Mouse (Mus musculus): ENCODE measurements at regions not wholly inside any gene's neighbourhood (a gene's known extent, or its start where the extent isn't known, plus 50 kb on each side); places are given as distances from the start of the nearest gene placed in this dataset.
A peak's percentile ranks its signal among the peaks of the same experiment; 100 is the strongest.

DNA sequence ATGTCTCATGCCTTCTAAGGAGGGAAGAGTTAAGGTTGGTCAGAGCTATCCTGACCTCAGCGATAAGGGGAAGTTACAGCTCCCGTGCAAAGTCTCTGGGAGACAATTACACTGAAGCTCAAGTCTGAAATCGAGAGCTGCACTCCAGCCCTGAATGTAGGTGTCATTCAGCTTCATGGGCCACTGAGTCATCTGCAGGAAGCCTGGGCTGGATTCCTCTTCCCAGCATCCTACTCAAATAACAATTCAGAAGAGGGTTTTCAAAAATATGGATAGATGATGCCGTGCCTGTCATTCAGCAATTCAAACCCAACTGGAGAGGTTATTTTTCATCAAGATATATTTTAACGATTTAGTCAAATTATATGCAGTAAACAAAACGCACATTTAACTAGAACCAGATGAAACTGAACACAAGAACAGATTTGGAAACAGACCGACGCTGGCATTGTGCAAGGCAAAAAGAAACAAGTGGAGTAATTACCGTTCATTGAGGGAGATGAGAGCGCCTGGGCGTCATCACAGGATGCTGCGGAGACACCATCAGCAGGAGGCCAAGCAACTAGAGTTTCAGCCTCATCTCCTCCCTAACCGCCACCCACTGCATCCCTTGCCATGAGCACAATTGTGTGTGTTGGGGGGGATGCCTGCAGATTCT is 57.8 kb upstream of the Cfap46 start:
- DNase-seq (ENCODE audit: low read depth) = no peak

DNA sequence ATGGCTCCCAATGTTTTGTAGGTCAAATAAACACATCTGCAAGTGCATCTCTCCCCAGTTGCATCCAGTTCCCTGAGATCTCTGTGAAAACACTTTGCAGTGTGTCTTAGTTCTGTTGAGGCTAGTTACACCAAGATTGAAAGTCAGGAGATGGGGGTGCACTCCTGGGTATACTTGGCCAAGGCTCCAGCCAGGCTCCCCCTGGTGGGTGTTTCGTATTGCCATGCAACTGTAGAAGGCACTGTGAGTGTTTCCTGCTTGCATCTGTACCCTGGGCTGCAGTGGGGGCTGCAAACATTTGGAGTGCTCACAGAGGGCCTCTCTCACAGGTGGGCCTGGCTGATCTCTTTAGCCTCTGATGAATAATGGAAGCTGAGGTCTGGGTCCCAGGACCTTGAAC is 63.2 kb upstream of the Cfap46 start:
- DNase-seq (ENCODE audit: low read depth) = peak; percentile 26

GRCm38 (mm10) chr7:139747290-139748067 is 63.9 kb upstream of the Cfap46 start:
- no peak for DNase-seq (ENCODE audit: low read depth)

- no peak for DNase-seq (ENCODE audit: low read depth)
These were observed 71.4 kb upstream of the Cfap46 start for GRCm38 (mm10) chr7:139755004-139755403.

DNA sequence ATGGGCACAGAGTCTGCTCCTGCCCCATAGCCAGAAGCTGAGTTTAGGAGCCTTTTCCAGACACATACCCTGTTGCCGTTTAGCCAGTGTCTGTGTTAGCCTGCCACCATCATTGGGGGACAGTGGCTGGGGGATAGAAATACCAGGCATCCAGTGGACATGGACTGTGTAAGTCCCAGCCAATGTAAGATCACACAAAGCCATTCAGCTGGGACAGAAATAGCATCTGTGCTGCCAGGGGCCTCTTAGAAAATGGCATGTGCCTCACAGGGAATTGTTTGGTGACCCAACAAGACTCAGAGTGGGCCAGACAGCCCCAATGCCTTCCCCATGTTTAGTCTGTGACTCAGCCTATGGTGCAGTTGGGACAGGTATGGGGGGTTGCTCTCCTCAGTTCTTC is 71.5 kb upstream of the Adgra1 start:
- DNase-seq (ENCODE audit: low read depth) = no peak

DNA sequence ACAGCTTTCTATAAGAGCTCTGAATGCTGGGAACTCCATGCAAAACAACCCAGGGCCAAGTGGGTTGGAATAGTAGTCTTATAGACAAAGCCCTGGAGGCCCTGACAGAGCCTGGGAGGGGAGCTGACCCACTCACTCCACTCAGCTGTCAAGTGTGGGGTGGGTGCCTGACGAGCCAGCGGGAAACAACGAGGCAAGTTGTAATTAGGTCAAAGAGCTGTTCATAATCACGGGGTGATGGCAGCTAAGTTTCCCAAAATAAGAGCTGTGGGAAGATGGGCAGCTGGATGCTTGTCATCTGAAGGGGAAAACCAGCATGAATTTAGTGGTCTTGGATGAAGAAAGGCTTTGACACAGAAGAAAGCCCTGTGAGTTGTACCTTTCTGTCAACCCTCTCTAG is 70.7 kb upstream of the Adgra1 start:
- no peak for DNase-seq (ENCODE audit: low read depth)

- no peak for DNase-seq (ENCODE audit: low read depth)
These were observed 67.7 kb upstream of the Adgra1 start for GRCm38 (mm10) chr7:139766296-139766695.

GRCm38 (mm10) chr7:139769167-139769566 is 64.8 kb upstream of the Adgra1 start:
- DNase-seq (ENCODE audit: low read depth) = no peak

DNA sequence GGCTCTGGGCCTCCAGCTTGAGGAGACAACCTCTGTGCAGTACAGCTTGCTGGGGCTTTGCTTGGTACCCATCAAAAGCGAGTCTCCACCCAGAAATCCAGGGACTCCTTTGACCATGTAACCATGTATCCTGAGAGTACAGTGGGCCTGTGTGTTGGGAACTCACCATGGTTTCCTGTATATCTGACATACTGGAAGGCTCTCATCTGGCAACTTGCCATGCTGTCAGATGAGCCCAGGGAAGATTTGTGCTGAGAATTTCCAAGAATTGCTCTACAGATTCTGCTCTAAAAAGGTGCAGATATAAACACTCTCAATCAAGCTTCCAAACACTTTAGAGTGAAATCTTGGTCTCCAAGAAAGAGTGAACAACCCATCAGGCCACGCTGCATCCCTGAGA is 56.7 kb upstream of the Adgra1 start:
- DNase-seq (ENCODE audit: low read depth) = peak; percentile 3

DNA sequence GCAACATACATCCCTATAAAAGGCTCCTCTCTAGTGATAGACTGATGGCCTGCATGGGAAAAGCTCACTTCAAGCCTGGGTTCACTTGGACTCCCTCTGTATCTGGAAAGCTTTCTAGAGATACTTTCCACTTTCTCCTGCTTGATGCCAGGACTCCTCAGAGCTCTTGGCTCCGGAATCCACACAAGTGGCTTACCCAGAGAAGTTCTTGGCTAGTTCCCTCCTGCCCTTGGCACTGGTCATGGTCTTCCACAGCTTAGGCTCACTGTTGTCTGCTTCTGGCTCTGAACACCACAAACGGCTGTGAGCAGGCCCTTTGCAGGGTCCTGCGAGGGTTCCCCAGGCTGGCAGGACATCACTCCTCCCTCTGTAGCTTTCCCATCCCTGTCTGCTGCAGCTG is 54.1 kb upstream of the Adgra1 start:
- no peak for DNase-seq (ENCODE audit: low read depth)

DNA sequence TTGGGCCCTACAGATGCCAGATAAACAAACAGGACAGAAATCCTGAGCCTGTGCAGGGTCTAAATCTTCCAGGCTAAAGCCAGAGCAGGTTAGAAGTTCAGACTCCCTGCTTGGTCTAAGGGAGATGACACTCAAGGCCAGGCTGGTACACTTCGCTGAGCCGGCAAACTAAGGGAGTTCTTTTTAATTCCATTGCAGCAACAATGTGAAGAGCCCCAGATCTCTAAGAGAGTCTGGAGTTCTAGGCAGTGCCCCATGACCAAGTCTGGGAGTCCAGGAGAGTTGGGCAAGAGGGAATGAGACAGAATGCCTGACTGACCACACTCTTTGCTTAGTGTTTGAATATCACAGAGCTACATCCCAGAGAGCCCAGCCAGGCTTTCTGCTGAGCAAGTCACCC is 52.5 kb upstream of the Adgra1 start:
- no peak for DNase-seq (ENCODE audit: low read depth)

All from NIH3T3 (cell line).